Mouse (Mus musculus) fat pad, adult 2 months (tissue): ENCODE data around the gene Traf5.

ENCODE experiments used
- DNase-seq: peaks from one replicate; pipeline ENCODE4 v3.0.0-alpha.2; 2011; ENCODE audit warnings: low read depth, low spot score; ENCODE audit errors: extremely low read depth

Gene Traf5

DNA sequence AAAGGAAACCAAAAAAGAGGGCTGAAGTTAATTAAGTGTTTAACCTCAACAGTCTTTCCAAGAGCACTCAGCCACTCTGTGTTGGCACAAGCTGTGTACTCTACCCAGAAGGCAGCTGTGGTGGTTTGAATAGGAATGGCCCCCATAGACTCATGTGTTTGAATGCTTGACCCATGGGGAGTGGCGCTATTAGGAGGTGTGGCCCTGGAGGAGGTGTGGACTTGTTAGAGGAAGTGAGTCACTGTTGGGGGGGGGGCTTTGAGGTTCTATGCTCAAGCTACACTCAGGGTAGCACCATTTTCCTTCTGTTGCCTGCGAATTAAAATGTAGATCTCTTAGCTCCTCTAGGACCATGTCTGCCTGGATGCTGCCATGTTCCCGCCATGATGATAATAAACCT lies 25.4 kb downstream of the Traf5 start:
- DNase-seq: no peak

DNA sequence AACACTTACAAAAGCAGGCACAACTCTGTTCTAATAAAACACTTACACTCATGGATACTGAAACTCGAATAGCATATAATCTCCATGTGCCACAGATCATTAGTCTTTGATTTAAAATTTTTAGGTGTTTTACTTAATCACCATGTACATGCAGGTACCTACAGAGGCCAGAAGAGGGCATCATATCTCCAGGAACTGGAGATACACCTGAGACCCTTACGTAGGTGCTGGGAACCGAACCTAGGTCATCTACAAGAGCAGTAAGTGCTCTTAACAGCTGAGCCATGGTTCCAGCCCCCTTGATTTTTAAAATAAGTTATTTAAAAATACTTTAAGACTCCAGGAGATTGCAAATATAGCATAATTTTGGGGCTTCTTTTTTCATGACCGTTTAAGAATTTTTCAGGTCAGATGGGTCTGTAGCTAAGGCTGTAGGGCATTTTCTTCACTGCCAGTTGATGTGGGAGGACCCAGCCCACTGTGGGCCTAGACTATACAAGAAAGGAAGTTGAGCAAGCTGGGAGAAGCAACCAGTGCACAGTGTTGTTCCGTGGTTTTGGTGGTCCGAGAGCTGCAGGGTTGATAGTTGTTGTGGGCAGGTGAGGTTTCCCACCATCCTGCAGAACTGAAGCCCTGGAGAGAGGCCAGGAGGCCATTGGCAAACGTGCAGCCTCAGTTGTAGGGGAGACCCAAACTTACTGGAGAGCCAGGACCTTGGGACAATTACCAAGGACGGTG lies 29.0 kb downstream of the Traf5 start:
- no peak for DNase-seq

DNA sequence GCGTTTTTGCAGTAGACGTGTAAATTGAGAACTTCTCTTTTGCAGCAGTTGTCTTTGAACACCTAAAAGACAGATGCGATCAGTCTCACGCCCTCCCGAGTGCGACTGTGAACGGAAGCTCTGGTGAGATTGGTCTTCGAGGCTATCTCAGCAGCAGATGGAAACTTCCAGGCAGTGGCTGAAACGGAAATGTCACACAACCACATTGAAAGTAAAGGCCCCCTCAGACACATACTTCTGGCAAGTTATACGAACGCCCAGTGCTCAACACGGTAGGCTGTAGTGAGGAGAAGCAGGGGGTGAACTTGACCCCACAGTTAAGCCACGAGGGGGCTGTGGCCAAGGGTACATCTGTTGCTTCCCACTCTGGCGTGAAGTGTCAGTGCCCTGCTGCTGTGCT lies 29.7 kb downstream of the Traf5 start:
- DNase-seq: no peak

DNA sequence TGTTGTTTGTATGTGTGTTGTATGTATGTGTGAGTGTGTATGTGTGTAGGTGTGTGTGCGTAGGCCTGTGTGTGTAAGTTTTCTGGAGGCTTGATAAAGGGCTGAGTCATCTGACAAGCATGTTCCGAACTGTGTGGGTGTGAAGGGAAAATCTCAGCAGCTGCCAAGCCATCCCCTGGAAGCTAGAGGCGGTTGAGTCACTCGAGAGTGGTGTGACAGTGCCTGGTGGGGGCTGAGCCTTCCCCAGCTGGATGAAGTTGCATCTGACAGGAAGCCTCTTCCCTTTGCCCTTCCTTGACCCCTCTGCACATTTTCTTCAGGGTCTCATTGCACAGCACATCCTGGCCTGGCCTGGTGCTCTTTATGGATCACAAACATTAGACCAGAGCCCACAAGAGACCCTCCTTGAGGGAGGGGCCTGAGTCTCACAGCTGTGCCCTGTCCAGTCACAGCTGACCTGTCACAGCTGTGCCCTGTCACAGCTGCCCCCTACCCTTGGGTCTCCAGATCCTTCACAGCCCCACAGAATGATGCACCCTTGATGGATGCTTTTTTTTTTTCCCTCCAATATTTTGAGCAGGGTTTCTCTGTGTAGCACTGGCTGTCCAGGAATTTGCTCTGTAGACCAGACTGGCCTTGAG lies 30.6 kb downstream of the Traf5 start:
- DNase-seq: no peak

DNA sequence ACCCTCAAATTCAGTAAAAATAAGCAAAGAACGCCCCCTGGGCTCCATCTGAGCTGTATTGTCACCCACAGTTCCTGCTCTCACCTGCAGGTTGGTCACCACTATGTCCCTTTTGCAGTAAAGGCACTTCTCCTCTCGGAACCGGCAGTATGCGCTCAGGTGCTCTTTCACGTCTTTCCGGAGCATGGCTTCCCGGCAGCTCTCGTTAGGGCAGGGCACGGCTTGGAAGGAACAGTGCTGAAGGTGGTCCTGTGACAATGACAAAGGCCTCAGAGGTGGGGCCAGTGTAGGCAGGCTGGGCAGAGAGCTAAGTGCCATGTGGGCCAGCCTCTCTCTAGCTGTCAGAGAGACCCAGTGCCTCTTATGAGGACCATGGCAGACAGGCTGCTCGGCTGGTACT lies 33.4 kb downstream of the Traf5 start:
- DNase-seq: no peak

DNA sequence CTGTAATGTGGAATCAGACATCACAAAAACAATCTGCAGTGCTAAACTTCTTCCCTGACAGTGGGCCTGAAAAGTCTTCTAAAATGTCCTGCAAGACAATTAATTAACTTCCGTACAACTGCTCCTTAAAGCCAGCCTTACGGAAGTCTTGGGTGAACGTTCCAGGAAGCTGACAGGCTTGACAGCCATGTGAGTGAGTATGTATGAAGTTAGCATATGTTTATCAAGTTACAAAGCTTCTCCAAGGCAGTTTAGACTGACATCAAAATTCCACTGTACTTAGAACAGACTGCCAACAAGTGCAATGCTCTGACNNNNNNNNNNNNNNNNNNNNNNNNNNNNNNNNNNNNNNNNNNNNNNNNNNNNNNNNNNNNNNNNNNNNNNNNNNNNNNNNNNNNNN lies 38.6 kb downstream of the Traf5 start:
- DNase-seq: no peak

DNA sequence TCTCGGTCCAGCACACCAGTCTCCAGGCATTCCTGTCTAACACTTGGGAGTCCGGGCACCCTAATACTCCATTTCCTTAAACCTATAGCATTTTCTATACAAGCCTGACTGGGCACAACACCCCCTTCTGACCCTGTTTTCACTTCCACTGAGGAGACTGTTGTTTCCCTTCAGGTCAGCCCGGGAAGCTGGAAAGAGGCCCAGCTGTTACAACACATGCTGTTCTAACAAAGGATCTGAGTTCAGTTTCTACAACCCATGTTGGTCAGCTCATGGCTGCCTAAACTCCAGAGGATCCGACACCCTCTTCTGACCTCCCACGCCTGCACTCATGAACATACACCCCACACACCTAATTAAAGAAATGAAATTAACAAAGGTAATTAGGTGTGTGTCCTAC lies 39.4 kb downstream of the Traf5 start:
- DNase-seq: no peak

DNA sequence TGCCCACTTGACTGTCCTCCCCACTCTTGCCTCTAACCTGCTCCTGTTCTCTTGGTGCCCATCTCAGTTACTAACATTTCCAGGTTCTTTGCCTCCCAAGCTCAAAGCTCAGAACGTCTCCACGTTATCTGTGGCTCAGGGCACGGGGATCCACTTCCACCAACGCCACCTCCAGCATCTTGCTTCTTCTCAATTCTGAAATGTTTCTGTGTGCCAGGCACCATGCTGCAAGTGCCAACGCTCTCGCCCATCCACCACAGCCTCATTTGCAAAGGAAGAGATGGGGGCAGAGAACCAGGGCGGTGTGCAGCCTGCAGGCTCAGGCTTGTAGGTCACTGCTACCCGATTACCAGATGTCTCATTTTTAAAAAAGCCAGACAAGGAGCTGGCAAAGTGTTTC lies 39.9 kb downstream of the Traf5 start:
- no peak for DNase-seq

DNA sequence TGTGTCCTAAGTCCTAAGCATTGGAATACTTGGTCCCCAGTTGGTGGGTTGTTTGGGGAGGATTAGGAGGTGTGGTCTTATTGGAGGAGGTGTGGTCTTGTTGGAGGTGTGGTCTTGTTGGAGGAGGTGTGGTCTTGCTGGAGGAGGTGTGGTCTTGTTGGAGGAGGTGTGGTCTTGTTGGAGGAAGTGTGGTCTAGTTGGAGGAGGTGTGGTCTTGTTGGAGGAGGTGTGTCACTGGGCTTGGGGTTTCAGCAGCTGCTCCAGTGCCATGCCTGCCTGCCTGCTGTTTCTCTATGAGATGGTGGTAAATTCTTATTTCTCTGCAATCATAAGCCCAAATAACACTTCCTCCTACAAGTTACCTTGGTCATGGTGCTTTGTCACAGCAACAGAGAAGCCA lies 93.3 kb downstream of the Traf5 start:
- no peak for DNase-seq

DNA sequence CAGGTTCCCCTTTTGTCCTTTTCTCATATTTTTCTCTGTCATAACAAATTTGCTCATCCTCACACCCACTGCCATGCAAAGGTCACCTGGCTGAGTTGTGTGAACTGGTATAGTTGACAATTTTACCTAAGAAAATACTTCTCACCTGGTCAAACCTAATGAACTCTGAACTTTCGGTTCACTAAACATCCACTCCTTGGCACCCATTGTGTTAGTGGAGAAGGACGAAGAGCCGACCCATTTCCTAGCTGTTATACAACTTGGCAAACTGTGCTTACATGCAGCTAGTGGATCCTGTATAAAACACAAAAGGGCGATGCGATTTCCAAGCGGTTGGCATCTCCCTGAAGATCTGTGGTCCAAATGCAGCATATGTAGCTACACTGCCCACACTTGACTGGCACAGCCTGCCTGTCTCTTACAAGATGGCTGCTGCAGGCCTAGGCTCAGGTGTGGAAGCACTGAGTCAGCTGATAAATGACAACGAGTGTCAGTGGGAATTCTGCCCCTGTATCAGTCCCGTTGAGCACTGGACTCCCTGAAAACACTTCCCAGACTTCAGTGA lies 95.7 kb downstream of the Traf5 start:
- DNase-seq: no peak

DNA sequence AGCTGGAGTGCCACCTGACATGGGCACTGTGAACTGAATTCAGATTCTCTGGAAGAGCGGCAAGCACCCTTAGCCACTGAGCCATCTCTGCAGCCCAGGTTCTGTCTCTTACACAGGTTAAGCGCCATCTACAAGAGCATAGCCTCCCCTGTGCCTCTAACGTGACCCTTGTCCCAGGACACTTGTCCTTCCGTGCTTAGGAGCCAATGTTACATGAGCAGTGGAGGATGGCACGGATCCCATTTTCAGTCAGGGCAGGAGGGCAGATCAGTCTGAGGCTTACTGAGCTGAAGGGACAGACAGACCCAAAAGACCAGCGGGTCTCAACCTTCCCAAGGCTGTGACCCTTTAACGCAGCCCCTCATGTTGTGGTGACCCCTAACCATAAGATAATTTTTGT lies 96.4 kb downstream of the Traf5 start:
- no peak for DNase-seq

DNA sequence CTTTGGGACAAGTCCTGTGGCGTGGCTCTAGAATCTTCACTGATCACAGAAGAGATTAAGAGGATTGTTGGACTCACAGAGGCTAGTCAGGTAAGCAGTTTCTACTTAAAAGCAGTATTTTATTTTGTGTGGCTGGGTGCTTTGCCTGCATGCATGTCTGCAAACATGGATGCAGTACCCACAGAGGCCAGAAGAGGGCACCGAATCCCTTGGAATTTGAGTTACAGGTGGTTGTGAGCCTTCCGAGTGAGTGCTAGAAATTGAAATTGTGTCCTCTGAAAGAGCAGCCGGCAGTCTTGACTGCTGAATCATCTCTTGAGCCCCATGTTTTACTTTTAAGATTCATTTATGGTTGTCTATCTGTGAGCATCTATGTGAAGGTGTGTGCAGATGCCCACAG lies 96.9 kb downstream of the Traf5 start:
- no peak for DNase-seq

DNA sequence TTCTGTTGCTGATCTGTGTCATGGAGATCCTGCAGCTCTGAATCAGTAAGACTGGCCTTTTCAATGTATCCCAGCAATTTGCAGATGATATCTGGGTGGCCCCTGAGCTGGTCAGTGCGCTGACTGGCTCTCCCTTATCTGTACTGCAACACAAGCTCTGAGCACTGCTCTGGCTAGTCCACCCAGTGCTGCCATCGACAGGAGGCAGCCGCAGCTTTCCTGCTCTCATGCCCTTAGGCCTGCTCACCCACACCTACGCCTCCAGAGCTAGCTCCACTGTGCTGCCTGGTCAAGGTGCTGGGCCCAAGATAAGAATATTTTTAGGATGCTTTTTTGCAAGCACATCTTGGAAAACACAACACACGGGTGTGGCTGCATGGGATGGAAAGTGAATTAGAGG lies 97.9 kb downstream of the Traf5 start:
- DNase-seq: no peak

DNA sequence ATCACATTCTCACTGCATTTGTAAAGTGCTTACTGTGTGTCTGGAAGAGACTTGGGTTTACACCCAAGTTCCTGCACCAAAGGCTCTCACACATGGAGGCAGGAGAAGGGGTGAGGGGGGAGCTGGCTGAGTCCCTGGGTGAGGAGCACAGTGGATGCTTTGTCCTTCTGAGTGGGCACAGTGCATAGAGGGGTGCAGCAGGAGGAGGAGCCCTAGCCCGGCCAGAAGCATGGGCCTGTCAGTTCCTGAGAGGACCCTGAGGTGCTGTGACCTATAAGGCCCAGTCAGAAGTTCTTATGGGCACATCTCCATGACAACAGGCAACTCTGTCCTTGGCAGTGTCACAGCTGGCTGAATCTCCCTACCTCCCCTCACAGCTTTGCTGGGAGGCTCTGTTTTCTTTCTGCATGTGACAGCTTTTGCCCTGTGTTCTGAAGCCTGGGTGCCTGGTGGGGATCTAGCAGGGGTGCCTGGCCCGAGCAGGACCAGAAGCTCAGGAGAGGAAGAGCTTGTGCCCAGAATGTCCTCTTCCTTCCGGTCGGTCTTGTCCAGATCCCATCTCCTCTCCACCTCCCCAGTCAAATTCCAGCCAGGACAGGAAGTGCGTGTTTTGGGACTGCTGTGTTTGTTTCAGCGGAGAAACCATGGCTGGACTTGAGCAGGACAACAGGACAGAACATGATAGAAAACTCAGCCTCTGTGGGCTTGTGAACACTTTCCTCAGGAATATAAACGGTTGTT lies 100.1 kb downstream of the Traf5 start:
- DNase-seq: no peak

DNA sequence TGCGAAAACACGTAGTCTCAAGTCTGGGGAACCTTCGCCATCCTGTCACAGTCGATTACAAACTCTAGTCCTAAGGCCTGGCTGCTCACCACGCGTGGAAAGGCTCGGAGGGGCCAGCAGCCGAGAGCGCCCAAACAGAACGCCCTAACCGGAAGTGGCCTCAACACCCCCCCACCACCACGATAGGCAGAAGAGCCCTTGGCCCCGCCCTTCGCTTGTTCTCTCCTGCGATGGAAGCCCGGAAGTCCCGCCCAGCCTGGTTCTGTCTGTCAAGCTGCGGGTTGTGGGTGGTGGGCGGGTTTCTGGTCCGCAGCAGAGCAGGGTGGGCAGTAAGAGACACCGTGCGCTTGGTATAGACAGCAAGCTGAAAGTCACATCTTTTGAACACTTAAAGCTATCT lies 102.4 kb downstream of the Traf5 start:
- peak; percentile 43 for DNase-seq

DNA sequence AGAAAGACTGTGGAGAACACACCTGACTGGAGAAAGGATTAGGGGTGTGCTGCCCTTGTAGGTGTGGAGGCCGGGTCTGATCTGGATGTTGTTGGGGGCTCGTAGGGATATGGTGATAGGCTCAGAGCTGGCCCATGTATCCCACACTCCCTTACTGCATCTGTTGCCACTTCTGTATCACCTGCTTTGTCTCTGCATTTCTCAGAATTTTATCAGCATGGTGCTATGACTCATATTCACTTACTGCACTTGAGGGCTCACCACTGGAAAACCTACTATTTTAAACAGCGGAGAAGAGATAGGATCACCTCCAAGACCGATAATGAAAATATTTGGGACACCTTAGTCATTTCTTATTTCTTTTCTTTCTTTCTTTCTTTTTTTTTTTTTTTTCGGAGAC lies 103.3 kb downstream of the Traf5 start:
- DNase-seq: no peak

DNA sequence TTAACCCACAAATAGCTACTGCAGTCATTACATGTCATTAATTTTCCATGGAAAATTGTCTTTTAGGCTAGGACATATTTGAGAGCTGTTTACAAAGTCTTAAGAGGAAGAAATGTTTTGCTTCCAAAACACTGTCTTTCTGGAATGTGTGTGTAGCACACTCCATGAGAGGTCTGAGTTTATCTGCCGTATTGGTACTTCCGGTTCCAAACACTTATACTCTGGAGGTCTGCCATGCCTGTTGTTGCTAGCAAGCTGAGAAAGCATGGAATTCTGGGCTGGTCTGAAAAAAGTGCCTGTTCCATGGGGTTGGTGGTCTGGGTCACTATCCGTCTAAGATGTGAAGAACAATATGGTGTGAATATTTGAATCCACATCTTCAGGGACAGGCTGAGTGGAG lies 103.7 kb downstream of the Traf5 start:
- DNase-seq: no peak

DNA sequence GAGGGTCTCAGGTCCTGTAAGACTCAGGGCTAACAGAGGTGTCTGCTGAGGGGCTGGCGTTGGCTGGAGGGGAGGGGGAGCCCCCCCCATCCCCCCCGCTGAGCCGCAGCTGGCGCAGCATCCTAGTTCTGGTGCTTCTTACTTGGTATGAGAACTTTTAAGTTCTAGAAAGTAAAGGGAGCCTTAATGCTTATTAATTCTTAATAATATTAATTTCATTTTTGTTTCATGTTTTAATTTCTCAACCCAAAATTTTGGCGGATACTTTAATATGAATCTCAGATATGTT lies 104.9 kb downstream of the Traf5 start:
- no peak for DNase-seq

DNA sequence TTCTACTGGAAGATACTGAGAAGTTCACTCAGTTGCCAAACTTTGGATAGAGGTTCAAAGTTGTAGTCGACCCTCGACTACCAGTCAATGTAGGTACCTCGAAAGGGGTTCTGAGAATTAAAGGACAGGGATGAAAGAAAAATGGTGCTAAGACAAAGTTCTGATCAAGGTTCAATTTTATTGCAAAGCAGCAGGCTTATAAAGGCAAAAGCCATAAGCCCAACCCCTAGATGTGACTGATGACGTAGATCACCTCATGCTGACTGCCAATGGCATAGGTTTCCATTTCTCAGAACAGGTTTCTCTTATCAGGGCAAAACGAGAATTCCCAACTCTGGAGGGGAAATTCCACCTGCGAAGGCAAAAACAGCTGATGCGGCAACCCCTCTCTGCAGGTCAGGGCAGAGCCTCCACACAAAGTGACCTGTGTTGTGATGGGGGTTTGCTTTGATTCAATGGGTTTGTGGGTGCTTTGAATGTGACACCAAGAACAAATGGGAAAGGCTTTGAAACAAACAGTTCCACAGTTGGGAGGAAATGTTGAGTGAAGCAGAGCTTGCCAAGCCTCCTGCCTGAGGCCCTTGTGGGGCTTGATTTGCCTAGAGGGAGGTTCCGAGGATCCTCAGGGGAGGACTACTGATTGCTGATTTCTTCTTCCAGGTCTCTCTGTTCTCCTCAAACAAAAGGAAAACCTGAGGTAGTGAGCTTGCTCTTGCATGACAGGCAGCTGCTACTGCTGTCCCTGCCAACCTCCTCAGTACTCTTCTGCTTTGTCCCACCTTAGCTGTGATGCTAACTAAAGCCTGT lies 105.5 kb downstream of the Traf5 start:
- DNase-seq: no peak

DNA sequence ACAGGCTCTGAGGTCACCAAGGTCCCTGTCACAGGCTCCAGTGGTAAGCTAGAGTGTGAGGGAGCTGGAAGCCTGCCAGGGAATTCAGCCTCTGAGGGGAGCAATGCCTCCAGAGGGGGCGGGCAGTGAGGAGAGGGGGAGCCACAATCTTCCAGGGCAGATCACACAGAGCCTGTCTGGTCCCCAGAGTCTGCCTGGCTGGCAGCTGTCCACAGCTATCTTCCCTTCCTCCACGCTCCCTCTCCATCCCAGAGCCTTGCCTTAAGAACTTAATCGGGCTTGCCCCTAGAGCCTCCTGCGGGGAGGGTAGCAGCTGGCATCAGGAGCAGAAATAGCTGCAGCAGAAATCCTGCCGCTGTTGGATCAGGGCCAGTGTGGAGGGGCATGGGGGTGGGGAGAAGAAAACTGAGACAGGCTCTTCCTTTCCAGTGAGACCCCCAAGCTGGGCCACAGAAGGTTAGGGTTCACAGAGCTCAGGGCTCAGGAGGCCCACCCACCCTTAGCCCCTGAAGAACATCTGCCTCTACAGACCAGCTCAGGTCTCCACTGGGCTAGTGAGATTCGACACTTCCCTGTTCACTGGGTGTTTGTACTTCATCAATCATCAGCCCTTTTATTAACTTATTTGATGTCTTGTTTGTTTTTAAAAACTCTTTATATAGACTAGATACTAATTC lies 110.8 kb downstream of the Traf5 start:
- no peak for DNase-seq

DNA sequence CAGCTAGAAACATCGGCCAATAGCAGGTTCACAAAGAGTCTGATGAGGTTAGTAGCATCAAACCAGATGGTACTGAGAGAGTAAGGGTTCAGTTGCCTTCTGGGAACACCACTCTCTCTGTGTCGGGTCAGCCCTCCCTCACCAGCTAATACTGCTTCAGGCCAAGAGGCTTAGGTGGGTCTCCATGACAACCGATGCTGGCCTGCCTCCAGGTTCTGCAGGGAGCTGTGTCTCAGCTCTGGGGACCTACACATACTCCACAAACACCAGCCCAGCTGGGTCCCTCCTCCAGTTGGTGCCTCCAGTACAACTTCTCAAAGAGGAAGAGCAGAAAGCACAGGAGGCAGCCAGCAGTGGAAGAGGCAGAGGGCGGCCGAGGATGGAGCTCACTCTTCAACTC lies 115.2 kb downstream of the Traf5 start, which contains the start of gene Rd3:
TSS of gene Rd3 (plus strand) at position 184 of the 400 bp plus-strand sequence.
- DNase-seq: no peak
